Comparison of ENCODE assay signal across 25 mouse cellular contexts in the genomic region with DNA sequence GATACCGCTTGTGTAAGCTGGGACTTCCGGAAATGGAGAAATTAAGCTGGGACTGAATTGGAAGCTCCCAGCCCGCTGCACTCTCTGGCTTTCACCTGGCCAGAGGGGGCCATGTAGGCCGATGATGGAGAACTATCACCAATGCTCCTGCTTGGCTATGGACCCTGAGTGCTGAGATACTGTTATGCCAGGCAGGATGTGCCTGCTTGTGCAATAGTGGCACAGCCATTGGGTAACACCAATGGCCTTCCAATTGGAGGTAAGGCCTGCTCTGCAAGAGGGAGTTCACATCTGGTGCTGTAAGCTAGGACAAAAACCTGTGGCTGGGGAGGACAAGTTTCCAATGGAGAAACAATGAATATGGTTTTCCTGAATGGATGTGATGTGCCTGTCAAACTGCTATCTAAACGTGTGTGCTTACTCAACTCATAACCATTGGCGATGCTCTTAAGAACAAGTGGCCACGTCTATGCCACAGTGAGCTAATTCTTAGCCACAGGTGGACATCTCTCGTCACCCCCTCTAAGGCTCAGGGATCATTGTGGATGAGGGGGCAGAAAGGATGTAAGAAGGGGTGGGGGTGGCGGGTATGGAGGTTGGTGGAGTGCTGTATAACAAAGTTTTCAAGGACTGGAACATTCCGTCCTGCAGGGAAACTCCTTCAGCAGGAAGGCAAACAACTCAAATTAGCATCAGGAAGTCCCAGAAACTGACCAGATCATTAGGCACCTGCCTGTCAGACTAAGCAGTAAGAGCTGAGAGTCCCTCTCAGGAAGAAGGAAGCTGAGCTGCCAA. TPM values are rescaled to one million over a fixed set of nuclear protein-coding genes. Genes with fewer than 3 reads are reported as not detected.
DNase-seq lines count a peak whose midpoint lies in the region.
"Had no signal": no experiment of that assay in that cellular context is flagged by ENCODE, and none has a peak within 500 bp of the region (broad histone marks: within the 10 kb centered on the region; RNA-seq: fewer than 3 reads in every experiment).

No protein-coding gene starts in this region.

- H3K27me3 ChIP-seq in heart, embryonic 10.5 days (ENCODE audit: insufficient read depth, poor library complexity, severe bottlenecking), result peaks cover 60% of the 10 kb centered on the region
- H3K27me3 ChIP-seq: Patski had no signal

- peak; percentile 66 for DNase-seq in heart, adult 11 months
- no peak for DNase-seq in heart, embryonic 10.5 days (ENCODE audit: low spot score)
- DNase-seq in lung, postnatal 36 days, result peak; percentile 15
- DNase-seq in lung, postnatal 10 days, result no peak
- no peak for DNase-seq in adrenal gland, adult 8-10 months
- DNase-seq: adrenal gland, postnatal 10 days; adrenal gland, postnatal 25 days; B cell, adult 2 months; cerebellum, adult 11 months; cerebellum, adult 18-20 months; cerebellum, adult 8-10 months; cerebellum, adult 9-11 months; cerebellum, postnatal 14 days; cerebellum, postnatal 36 days; embryo, embryonic 11 days had no signal

- 78% methylated on average over 10 of the region's 10 CpGs for WGBS in heart, embryonic 10.5 days

- H3K4me3 ChIP-seq in heart, embryonic 10.5 days, result no peak overlapping the region
- H3K4me3 ChIP-seq: embryonic facial prominence, embryonic 13.5 days; embryonic facial prominence, embryonic 15.5 days; erythroblast, embryonic 14.5 days; forebrain, embryonic 10.5 days; forebrain, embryonic 12.5 days had no signal

- no peak overlapping the region for H3K27ac ChIP-seq in heart, embryonic 10.5 days
- H3K27ac ChIP-seq: embryonic facial prominence, embryonic 13.5 days; embryonic facial prominence, embryonic 15.5 days; forebrain, embryonic 10.5 days; forebrain, embryonic 12.5 days had no signal

- no peaks in the 10 kb centered on the region for H3K36me3 ChIP-seq in heart, embryonic 10.5 days
- H3K36me3 ChIP-seq: embryonic facial prominence, embryonic 13.5 days; embryonic facial prominence, embryonic 15.5 days; forebrain, embryonic 10.5 days; forebrain, embryonic 12.5 days; G1E had no signal

- no peaks in the 10 kb centered on the region for H3K4me1 ChIP-seq in heart, embryonic 10.5 days
- H3K4me1 ChIP-seq: embryonic facial prominence, embryonic 13.5 days; embryonic facial prominence, embryonic 15.5 days had no signal

- H3K9me3 ChIP-seq in heart, embryonic 10.5 days, result no peaks in the 10 kb centered on the region
- H3K9me3 ChIP-seq: embryonic facial prominence, embryonic 15.5 days; forebrain, embryonic 12.5 days; G1E had no signal

RNA-seq across cellular contexts. Expression of a gene that starts 12.4 kb away (rescaled TPM):
- polyA plus RNA-seq in heart, embryonic 10.5 days (2016; fragmentation: Nextera tagmentation; extraction: Ambion mirVana), result 69.8 and 97.9 TPM in 2 replicates
- total RNA-seq in adrenal gland, adult 8-10 months (2022), result 10 to 100 TPM; 24.8 to 31.5 (median 30.0) TPM

RNA-seq across cellular contexts. Expression of a gene that starts 18.6 kb away (rescaled TPM):
- polyA plus RNA-seq in heart, embryonic 10.5 days (2016; fragmentation: Nextera tagmentation; extraction: Ambion mirVana), result 0.90 and 1.4 TPM in 2 replicates
- total RNA-seq in adrenal gland, adult 8-10 months (2022), result under 1 TPM; 0.17 to 0.65 (median 0.36) TPM
- total RNA-seq: common myeloid progenitor, adult 5-6 weeks had no signal
- polyA plus RNA-seq: activated CD4-positive, CD25-positive, alpha-beta regulatory T cell, adult 4 months; CD4-positive, CD25-positive, alpha-beta regulatory T cell, adult 4 months had no signal

RNA-seq across cellular contexts. Expression of a gene that starts 28.8 kb away (rescaled TPM):
- 99.1 and 124 TPM in 2 replicates for polyA plus RNA-seq in heart, embryonic 10.5 days (2016; fragmentation: Nextera tagmentation; extraction: Ambion mirVana)
- 100 to 1,000 TPM; 112 to 140 (median 122) TPM for total RNA-seq in adrenal gland, adult 8-10 months (2022)

RNA-seq across cellular contexts. Expression of a gene that starts 29.4 kb away (rescaled TPM):
- 44.1 and 57.5 TPM in 2 replicates for polyA plus RNA-seq in heart, embryonic 10.5 days (2016; fragmentation: Nextera tagmentation; extraction: Ambion mirVana)
- total RNA-seq in adrenal gland, adult 8-10 months (2022), result 100 to 1,000 TPM; 127 to 158 (median 151) TPM

RNA-seq across cellular contexts. Expression of a gene that starts 35.0 kb away (rescaled TPM):
- 0.10 and 0.18 TPM in 2 replicates for polyA plus RNA-seq in heart, embryonic 10.5 days (2016; fragmentation: Nextera tagmentation; extraction: Ambion mirVana)
- 1 to 10 TPM in 3 of 4 experiments, under 1 TPM in 1; 0.78 to 1.4 (median 1.2) TPM for total RNA-seq in adrenal gland, adult 8-10 months (2022)
- polyA plus RNA-seq: activated CD4-positive, CD25-positive, alpha-beta regulatory T cell, adult 4 months had no signal

Comparison
In these comparisons a context has a peak if more than half of its experiments do, and no peak if none do; other contexts are left out.
1. DNase-seq: peak in heart, adult 11 months (single experiment) and lung, postnatal 36 days (single experiment); none in heart, embryonic 10.5 days (single experiment), lung, postnatal 10 days (single experiment) and adrenal gland, adult 8-10 months (single experiment).